Mouse (Mus musculus): Measurements from ENCODE around the gene Gm45837. TPM values are rescaled to one million over a fixed set of nuclear protein-coding genes. Genes with fewer than 3 reads are reported as not detected.

Gene Gm45837
- polyA plus RNA-seq, 1 experiment from 2014 or later, result 3.9 TPM

GRCm38 (mm10) chr7:101427736-101428135 is 17.1 kb downstream of the Gm45837 start:
- no peaks in the 10 kb centered on the region for H3K27me3 ChIP-seq (replicated peaks; ENCODE audit: control insufficient read depth, insufficient read depth, low read length)
- ATAC-seq (replicated peaks; ENCODE audit: low FRiP score, low TSS enrichment, low read depth) (no peak), DNase-seq (ENCODE audit: low spot score) (no peak)
- H3K27ac ChIP-seq (ENCODE audit: low read depth), result no peak overlapping the region
- H3K36me3 ChIP-seq (ENCODE audit: control insufficient read depth, insufficient read depth, low read length), result no peaks in the 10 kb centered on the region
- H3K4me3 ChIP-seq (ENCODE audit: low read depth, low read length), result no peak overlapping the region
- no peak overlapping the region for H3K4me2 ChIP-seq (ENCODE audit: low read length)
- no peak overlapping the region for H3K9ac ChIP-seq (ENCODE audit: low read length)
- WGBS, result 10% methylated on average over 2 of the region's 2 CpGs
- no peaks in the 10 kb centered on the region for H3K9me3 ChIP-seq (ENCODE audit: control insufficient read depth, low read length)
- H3K4me1 ChIP-seq (replicated peaks; ENCODE audit: control insufficient read depth, insufficient read depth, low read length), result no peaks in the 10 kb centered on the region

DNA sequence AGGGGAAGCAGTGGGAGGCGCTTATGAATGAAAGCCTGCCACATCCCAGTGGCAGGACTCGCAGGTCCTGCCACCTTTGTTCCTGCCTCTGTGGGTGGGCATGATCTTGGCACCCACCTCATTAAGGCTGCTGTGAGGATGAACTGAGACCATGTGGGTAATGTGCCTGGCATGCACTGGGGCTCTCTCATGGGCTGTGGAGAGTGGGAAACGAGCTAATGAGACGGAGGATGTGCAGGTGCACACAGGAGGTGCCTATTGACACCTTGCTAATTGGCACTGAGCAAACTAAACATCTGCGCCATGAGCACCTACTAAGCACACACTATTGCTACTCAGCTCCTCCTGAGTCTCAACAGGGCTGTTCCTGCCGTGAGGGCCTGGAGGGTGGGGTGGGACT is 24.4 kb downstream of the Gm45837 start:
- no peaks in the 10 kb centered on the region for H3K9me3 ChIP-seq (ENCODE audit: control insufficient read depth, low read length)
- H3K27ac ChIP-seq (ENCODE audit: low read depth), result no peak overlapping the region
- no peaks in the 10 kb centered on the region for H3K4me1 ChIP-seq (replicated peaks; ENCODE audit: control insufficient read depth, insufficient read depth, low read length)
- no peak for ATAC-seq (replicated peaks; ENCODE audit: low FRiP score, low TSS enrichment, low read depth)
- H3K4me2 ChIP-seq (ENCODE audit: low read length), result no peak overlapping the region
- 59% methylated on average over 6 of the region's 6 CpGs for WGBS
- no peaks in the 10 kb centered on the region for H3K36me3 ChIP-seq (ENCODE audit: control insufficient read depth, insufficient read depth, low read length)
- no peak overlapping the region for H3K4me3 ChIP-seq (ENCODE audit: low read depth, low read length)
- H3K27me3 ChIP-seq (replicated peaks; ENCODE audit: control insufficient read depth, insufficient read depth, low read length), result no peaks in the 10 kb centered on the region
- H3K9ac ChIP-seq (ENCODE audit: low read length), result no peak overlapping the region
- no peak for DNase-seq (ENCODE audit: low spot score)

GRCm38 (mm10) chr7:101437876-101438275 is 27.2 kb downstream of the Gm45837 start:
- DNase-seq (ENCODE audit: low spot score) (peak; percentile 73), ATAC-seq (replicated peaks; ENCODE audit: low FRiP score, low TSS enrichment, low read depth) (no peak)
- H3K27me3 ChIP-seq (replicated peaks; ENCODE audit: control insufficient read depth, insufficient read depth, low read length), result no peaks in the 10 kb centered on the region
- 7% methylated on average over 1 of the region's 1 CpGs for WGBS
- H3K4me2 ChIP-seq (ENCODE audit: low read length), result no peak overlapping the region
- no peak overlapping the region for H3K9ac ChIP-seq (ENCODE audit: low read length)
- H3K4me3 ChIP-seq (ENCODE audit: low read depth, low read length), result no peak overlapping the region
- no peaks in the 10 kb centered on the region for H3K36me3 ChIP-seq (ENCODE audit: control insufficient read depth, insufficient read depth, low read length)
- H3K9me3 ChIP-seq (ENCODE audit: control insufficient read depth, low read length), result no peaks in the 10 kb centered on the region
- H3K27ac ChIP-seq (ENCODE audit: low read depth), result no peak overlapping the region
- H3K4me1 ChIP-seq (replicated peaks; ENCODE audit: control insufficient read depth, insufficient read depth, low read length), result no peaks in the 10 kb centered on the region

DNA sequence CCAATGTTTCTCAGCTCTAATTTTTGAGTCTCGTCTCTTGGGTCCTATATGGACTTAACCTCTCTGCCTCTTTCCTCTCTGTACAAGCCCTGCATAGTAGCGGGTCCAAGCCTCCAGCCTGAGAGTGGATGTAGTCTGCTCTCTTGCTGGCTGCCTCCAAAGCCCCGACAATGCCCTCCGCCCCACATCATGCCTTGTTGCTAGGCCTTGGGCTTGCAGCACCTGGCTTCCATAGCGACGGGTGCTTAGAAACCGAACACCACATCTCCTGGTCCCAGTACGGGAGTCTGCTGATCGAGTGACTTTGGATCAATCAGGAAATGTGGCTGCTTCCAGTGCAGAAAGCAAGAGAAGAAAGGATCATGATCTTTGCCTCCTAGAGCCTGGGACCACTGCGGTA is 32.4 kb downstream of the Gm45837 start:
- Histone ChIP-seq H3K4me1 (replicated peaks; ENCODE audit: control insufficient read depth, insufficient read depth, low read length) (no peaks in the 10 kb centered on the region), H3K27me3 (replicated peaks; ENCODE audit: control insufficient read depth, insufficient read depth, low read length) (0 out of 2 replicates have a peak, but pooled peaks cover 2% of the 10 kb centered on the region), H3K4me2 (ENCODE audit: low read length) (no peak overlapping the region), H3K36me3 (ENCODE audit: control insufficient read depth, insufficient read depth, low read length) (no peaks in the 10 kb centered on the region), H3K4me3 (ENCODE audit: low read depth, low read length) (no peak overlapping the region), H3K27ac (ENCODE audit: low read depth) (no peak overlapping the region), H3K9me3 (ENCODE audit: control insufficient read depth, low read length) (no peaks in the 10 kb centered on the region), H3K9ac (ENCODE audit: low read length) (no peak overlapping the region)
- DNase-seq (ENCODE audit: low spot score) (no peak), ATAC-seq (replicated peaks; ENCODE audit: low FRiP score, low TSS enrichment, low read depth) (no peak)
- WGBS, result 70% methylated on average over 10 of the region's 10 CpGs

- DNase-seq (ENCODE audit: low spot score) (no peak), ATAC-seq (replicated peaks; ENCODE audit: low FRiP score, low TSS enrichment, low read depth) (no peak)
- 77% methylated on average over 4 of the region's 4 CpGs for WGBS
- Histone ChIP-seq H3K4me3 (ENCODE audit: low read depth, low read length) (no peak overlapping the region), H3K9me3 (ENCODE audit: control insufficient read depth, low read length) (no peaks in the 10 kb centered on the region), H3K4me1 (replicated peaks; ENCODE audit: control insufficient read depth, insufficient read depth, low read length) (no peaks in the 10 kb centered on the region), H3K36me3 (ENCODE audit: control insufficient read depth, insufficient read depth, low read length) (no peaks in the 10 kb centered on the region), H3K4me2 (ENCODE audit: low read length) (no peak overlapping the region), H3K27me3 (replicated peaks; ENCODE audit: control insufficient read depth, insufficient read depth, low read length) (0 out of 2 replicates have a peak, but pooled peaks cover 2% of the 10 kb centered on the region), H3K27ac (ENCODE audit: low read depth) (no peak overlapping the region), H3K9ac (ENCODE audit: low read length) (no peak overlapping the region)
These were observed 33.5 kb downstream of the Gm45837 start for GRCm38 (mm10) chr7:101444211-101444610.

GRCm38 (mm10) chr7:101449855-101450254 is 39.2 kb downstream of the Gm45837 start:
- H3K27ac ChIP-seq (ENCODE audit: low read depth), result no peak overlapping the region
- 41% methylated on average over 3 of the region's 3 CpGs for WGBS
- H3K36me3 ChIP-seq (ENCODE audit: control insufficient read depth, insufficient read depth, low read length), result no peaks in the 10 kb centered on the region
- no peaks in the 10 kb centered on the region for H3K9me3 ChIP-seq (ENCODE audit: control insufficient read depth, low read length)
- no peak overlapping the region for H3K9ac ChIP-seq (ENCODE audit: low read length)
- H3K4me1 ChIP-seq (replicated peaks; ENCODE audit: control insufficient read depth, insufficient read depth, low read length), result no peaks in the 10 kb centered on the region; the same call in 1 of the 2 replicates
- DNase-seq (ENCODE audit: low spot score), result no peak
- H3K27me3 ChIP-seq (replicated peaks; ENCODE audit: control insufficient read depth, insufficient read depth, low read length), result peaks cover 30% of the 10 kb centered on the region
- no peak overlapping the region for H3K4me2 ChIP-seq (ENCODE audit: low read length)
- no peak for ATAC-seq (replicated peaks; ENCODE audit: low FRiP score, low TSS enrichment, low read depth)
- H3K4me3 ChIP-seq (ENCODE audit: low read depth, low read length), result no peak overlapping the region

DNA sequence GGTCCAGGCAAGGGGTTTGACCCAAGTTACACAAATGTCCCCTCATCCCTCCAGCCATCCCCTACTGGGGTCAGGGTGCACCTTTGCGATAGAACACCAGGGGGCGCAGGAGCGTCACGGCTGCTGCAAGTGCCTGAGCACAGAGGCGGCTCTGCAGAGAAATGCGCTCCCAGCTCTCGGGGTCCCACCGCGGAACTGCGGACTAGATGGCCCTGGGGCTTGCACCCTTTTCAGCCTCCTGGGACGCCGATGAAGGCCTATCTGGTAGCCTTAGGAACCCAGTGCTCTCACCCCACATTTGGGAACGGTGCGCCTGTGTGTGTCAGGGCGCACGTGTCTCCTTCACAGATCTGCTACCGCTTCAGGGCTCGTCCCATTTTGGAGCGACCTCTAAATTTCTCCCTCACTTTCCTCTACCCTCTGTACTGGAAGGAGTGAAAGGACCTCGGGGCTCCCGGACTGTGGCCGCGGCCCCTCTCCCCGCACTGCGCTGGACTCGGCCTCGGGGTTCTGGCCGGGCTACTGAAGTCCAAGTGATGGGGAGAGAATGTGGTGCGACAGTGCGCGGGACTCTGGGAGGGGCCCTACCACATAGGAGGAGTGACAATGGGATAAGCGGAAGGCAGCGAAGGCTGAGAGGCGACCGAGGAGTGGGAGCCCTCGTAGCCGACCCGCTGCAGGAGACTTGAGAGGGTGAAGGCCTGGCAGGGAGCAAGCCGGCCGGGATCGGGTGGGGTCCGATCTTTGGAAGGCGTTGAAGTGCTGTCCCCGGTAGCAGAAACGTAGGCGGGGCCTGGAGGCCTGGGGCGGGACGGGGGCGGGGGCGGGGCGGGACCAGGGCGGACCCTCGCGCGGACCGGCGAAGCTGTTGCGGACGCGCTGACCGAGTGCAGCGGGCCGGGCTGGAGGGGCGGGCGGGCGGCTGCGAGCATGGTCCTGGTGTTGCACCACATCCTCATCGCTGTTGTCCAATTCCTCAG is 40.0 kb downstream of the Gm45837 start:
- DNase-seq (ENCODE audit: low spot score) (peak; percentile 99), ATAC-seq (replicated peaks; ENCODE audit: low FRiP score, low TSS enrichment, low read depth) (peak; percentile 82)
- Histone ChIP-seq H3K4me2 (ENCODE audit: low read length) (peak overlapping the region; percentile 98), H3K27me3 (replicated peaks; ENCODE audit: control insufficient read depth, insufficient read depth, low read length) (peaks cover 30% of the 10 kb centered on the region), H3K4me3 (ENCODE audit: low read depth, low read length) (peak overlapping the region; percentile 59), H3K4me1 (replicated peaks; ENCODE audit: control insufficient read depth, insufficient read depth, low read length) (no peaks in the 10 kb centered on the region; the same call in 1 of the 2 replicates), H3K9ac (ENCODE audit: low read length) (peak overlapping the region; percentile 8; the same call in 1 of the 2 replicates), H3K36me3 (ENCODE audit: control insufficient read depth, insufficient read depth, low read length) (no peaks in the 10 kb centered on the region), H3K27ac (ENCODE audit: low read depth) (no peak overlapping the region), H3K9me3 (ENCODE audit: control insufficient read depth, low read length) (no peaks in the 10 kb centered on the region)
- under 1% methylated on average over 66 of the region's 68 CpGs for WGBS

- ATAC-seq (replicated peaks; ENCODE audit: low FRiP score, low TSS enrichment, low read depth), result no peak
These were observed 42.0 kb downstream of the Gm45837 start for GRCm38 (mm10) chr7:101452669-101453068.

More at GRCm38 (mm10) chr7:101452669-101453068, 42.0 kb downstream of the Gm45837 start:
- H3K9ac ChIP-seq (ENCODE audit: low read length), result no peak overlapping the region
- 83% methylated on average over 3 of the region's 3 CpGs for WGBS
- H3K4me3 ChIP-seq (ENCODE audit: low read depth, low read length), result no peak overlapping the region; the same call in 1 of the 2 replicates
- no peak overlapping the region for H3K27ac ChIP-seq (ENCODE audit: low read depth)
- no peaks in the 10 kb centered on the region; the same call in 1 of the 2 replicates for H3K4me1 ChIP-seq (replicated peaks; ENCODE audit: control insufficient read depth, insufficient read depth, low read length)
- H3K27me3 ChIP-seq (replicated peaks; ENCODE audit: control insufficient read depth, insufficient read depth, low read length), result peaks cover 30% of the 10 kb centered on the region
- H3K4me2 ChIP-seq (ENCODE audit: low read length), result no peak overlapping the region
- no peaks in the 10 kb centered on the region for H3K36me3 ChIP-seq (ENCODE audit: control insufficient read depth, insufficient read depth, low read length)
- DNase-seq (ENCODE audit: low spot score), result no peak
- H3K9me3 ChIP-seq (ENCODE audit: control insufficient read depth, low read length), result no peaks in the 10 kb centered on the region
